Mouse (Mus musculus) monocyte, adult 5-6 weeks (primary cell): ENCODE measurements at regions not wholly inside any gene's neighbourhood (a gene's known extent, or its start where the extent isn't known, plus 50 kb on each side); places are given as distances from the start of the nearest gene placed in this dataset.
"Not testable (repeated sequence)": the region's sequence is repeated elsewhere in the genome, so short reads cannot be mapped to it uniquely, and the experiment has no call there.

Experiments used
- ATAC-seq: fragments of 153-309, 156-312 bp; replicated peaks from 2 replicates; pipeline ENCODE4 v1.8.0; 2017; ENCODE audit warnings: mild to moderate bottlenecking; ENCODE audit not compliant: low TSS enrichment, insufficient number of reproducible peaks, severe bottlenecking, poor library complexity, low FRiP score

GRCm38 (mm10) chr8:126820502-126820901 lies 125.1 kb downstream of the Tomm20 start:
- ATAC-seq: no peak

- ATAC-seq: no peak; the same call in 1 of the 2 replicates
Observed at GRCm38 (mm10) chr8:126819261-126819660, 126.4 kb downstream of the Tomm20 start.

- no peak for ATAC-seq
Observed at GRCm38 (mm10) chr8:126816155-126816554, 129.5 kb downstream of the Tomm20 start.

GRCm38 (mm10) chr8:126814427-126814826 lies 131.2 kb downstream of the Tomm20 start:
- ATAC-seq: peak; percentile 42; the same call in 1 of the 2 replicates

DNA sequence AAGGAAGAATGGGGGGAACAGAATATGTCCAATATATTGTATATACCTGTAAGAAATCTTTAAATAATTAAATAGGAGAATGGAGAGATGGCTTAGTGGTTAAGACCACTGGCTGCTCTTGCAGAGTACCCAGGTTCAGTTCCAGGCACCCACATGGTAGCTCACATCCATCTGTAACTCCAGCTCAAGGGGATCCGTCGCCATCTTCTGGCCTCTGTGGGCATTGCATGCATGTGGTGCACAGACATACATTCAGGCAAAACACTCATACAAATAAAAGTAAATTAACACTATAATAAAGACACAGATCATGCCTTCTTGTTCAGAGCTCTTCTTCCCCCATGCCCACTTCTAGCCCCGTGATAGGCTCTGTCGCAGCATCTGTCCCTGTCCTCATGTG lies 132.0 kb downstream of the Tomm20 start:
- ATAC-seq: no peak

DNA sequence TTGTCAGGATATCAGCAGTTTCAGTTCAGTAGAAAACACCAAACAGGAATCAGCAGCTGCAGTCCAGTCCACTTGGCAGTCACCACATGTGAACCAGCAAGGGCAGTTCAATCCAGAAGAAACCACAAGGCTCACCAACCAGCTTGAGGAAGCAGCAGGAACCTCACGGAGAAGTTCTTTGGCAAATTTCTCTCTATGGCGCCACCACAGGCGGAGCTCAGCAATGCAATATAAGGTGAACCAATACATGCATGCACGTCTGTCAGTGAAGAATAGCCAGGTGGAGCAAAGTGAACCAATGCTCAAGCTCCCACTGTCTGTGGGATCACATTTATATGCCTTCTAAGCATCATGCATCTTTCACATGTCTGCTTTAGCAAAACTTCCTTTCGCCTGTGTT lies 132.9 kb downstream of the Tomm20 start:
- no peak for ATAC-seq

- not testable (repeated sequence) for ATAC-seq
Observed at GRCm38 (mm10) chr8:126811358-126811757, 134.3 kb downstream of the Tomm20 start.

DNA sequence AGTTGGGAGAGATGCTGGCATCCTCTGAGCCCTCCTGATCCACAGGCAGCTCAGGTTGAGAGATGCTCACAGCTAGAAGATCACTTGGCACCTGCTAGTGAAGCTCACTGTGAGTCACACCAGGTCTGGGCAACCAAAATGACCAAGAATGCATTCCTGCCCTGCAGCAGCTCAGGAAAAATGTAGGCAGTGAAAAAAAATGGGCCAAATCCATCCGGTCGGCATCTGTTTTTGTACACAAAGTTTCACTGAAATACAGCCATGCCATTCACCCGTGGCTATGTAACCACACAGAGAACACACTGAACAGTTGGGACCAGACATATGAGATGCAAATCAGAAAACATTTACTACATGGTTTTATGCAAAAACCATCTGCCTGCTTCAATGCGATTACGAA lies 135.1 kb downstream of the Tomm20 start:
- ATAC-seq: no peak

GRCm38 (mm10) chr8:126809321-126809720 lies 136.3 kb downstream of the Tomm20 start:
- no peak for ATAC-seq

DNA sequence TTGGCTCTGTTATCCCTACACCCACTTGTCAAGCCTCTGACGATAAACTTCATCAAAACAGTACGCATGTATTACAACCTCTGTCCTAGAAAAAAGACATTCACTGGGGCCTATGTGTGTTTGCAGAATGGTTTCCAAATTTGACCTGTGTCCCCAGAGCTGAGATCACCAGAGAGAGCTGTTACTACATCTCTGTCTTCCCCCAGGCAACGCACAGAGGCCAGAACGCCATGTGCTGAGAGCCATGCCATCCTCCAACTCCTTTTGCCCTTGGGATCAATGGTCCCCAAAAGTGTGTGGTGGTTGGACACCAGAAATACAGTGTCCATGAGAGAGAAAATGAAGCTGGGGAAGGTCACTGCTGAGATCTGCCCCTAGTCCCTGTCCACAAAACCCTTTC lies 137.1 kb downstream of the Tomm20 start:
- ATAC-seq: no peak

- ATAC-seq: peak; percentile 74
Observed at GRCm38 (mm10) chr8:126807171-126807768, 138.4 kb downstream of the Tomm20 start.

- no peak for ATAC-seq
Observed at GRCm38 (mm10) chr8:126806591-126806990, 139.1 kb downstream of the Tomm20 start.

- no peak for ATAC-seq
Observed at GRCm38 (mm10) chr8:126806181-126806560, 139.5 kb downstream of the Tomm20 start.

GRCm38 (mm10) chr8:126805365-126806180 lies 140.1 kb downstream of the Tomm20 start:
- peak; percentile 62 for ATAC-seq

GRCm38 (mm10) chr8:126804115-126804514 lies 141.5 kb downstream of the Tomm20 start:
- peak; percentile 44; the same call in 1 of the 2 replicates for ATAC-seq

- ATAC-seq: no peak
Observed at GRCm38 (mm10) chr8:126802641-126803040, 143.0 kb downstream of the Tomm20 start.

GRCm38 (mm10) chr8:126800976-126801375 lies 144.7 kb downstream of the Tomm20 start:
- no peak for ATAC-seq

DNA sequence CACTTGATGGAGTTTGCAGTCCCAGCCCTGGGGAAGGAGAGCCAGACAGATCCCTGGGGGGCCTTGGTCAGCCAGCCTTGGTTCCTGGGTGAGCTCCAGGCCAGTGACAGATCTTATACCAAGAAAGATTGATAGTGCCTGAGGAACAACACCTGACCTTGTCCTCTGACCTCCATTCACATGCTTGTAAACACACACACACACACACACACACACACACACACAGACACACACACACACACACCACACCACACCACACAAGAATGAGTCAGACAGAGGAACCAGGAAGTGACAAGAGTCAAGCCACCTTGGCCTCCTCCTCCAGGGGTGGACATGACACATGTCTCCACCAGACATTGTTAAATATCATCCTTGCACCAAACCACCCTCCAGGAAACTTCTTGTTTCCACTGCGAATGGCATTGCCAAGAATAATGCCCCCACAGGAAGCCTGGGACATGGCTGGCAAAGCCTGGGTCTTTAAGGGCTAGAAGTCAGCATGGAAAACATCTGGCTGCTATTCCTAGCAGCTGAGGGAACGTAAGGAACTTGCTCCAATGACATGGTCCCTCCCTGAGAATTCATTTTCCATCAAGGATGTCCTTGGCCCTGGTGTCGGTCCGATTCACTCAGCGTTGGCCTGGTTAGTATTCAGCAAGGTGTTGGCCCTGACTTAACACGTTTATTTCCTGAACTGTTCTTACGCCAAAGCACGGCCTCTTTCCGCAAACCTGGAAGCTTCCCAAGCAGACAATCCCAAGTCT lies 147.9 kb downstream of the Tomm20 start:
- peak; percentile 48; the same call in 1 of the 2 replicates for ATAC-seq

GRCm38 (mm10) chr8:126793657-126794056 lies 152.0 kb downstream of the Tomm20 start:
- ATAC-seq: no peak
